Mouse (Mus musculus) thymus, adult 2 months (tissue): Measurements from ENCODE around the gene Prkcg.

Source experiments
- CTCF ChIP-seq: fragments of 200-500 bp; IDR thresholded peaks from 2 replicates; pipeline ENCODE4 v1.5.1; 2012; ENCODE audit warnings: mild to moderate bottlenecking, control low read depth, low read length, moderate library complexity, borderline replicate concordance; ENCODE audit not compliant: control insufficient read depth, poor library complexity, insufficient read depth; ENCODE audit errors: extremely low read depth
- POLR2A ChIP-seq: fragments of 200-500 bp; IDR thresholded peaks from 2 replicates; pipeline ENCODE4 v1.6.1; 2012; ENCODE audit warnings: mild to moderate bottlenecking, low read length, control low read depth, moderate library complexity; ENCODE audit not compliant: control insufficient read depth, poor library complexity, insufficient read depth; ENCODE audit errors: extremely low read depth

DNA sequence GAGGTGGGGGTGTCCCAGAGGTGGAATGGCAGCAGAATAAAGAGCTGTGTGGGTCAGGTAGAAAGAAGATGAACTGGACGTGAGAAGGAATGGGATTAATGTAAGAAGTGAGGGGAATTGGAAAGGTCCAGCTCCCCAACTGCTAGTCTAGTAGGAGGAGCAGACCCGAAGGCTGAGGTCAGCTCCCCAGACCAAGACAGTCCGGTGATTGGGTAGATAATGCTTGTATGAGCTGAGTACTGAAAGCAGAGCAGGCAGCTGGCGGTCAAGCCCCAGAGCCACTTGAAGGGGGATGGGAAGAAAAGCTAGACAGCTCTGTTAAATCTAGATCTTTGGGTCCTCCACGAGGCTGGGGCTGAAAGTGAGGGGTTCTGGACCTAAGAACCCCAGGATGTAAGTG lies 44.6 kb downstream of the Prkcg start:
- TF ChIP-seq CTCF (no peak), POLR2A (no peak)
